Mouse (Mus musculus) Muller cell, postnatal 12 days (primary cell): ENCODE measurements around the gene Gm29776.

ENCODE experiments used
- DNase-seq: peaks from one replicate; pipeline ENCODE4 v3.0.0-alpha.2; 2015; ENCODE audit errors: inconsistent ontology term

Gm29776 gene

GRCm38 (mm10) chr14:54709054-54709453 lies 10.4 kb upstream of the Gm29776 start:
- no peak for DNase-seq

- DNase-seq, result no peak
Observed at GRCm38 (mm10) chr14:54706589-54707320, 8.1 kb upstream of the Gm29776 start.

GRCm38 (mm10) chr14:54705844-54706243 lies 7.2 kb upstream of the Gm29776 start:
- DNase-seq, result no peak

- DNase-seq, result no peak
Observed at GRCm38 (mm10) chr14:54703207-54703606, 4.6 kb upstream of the Gm29776 start.

- DNase-seq, result peak; percentile 66
Observed at GRCm38 (mm10) chr14:54701298-54701697, 2.7 kb upstream of the Gm29776 start.

GRCm38 (mm10) chr14:54699586-54699985 lies 953 bp upstream of the Gm29776 start:
- DNase-seq, result no peak

GRCm38 (mm10) chr14:54696752-54697151 lies 1.9 kb downstream of the Gm29776 start:
- DNase-seq, result no peak

- no peak for DNase-seq
Observed at GRCm38 (mm10) chr14:54695042-54695441, 3.6 kb downstream of the Gm29776 start.

- DNase-seq, result no peak
Observed at GRCm38 (mm10) chr14:54687251-54687650, 11.4 kb downstream of the Gm29776 start.

- DNase-seq, result peak; percentile 100
Observed at GRCm38 (mm10) chr14:54686522-54687143, 12.0 kb downstream of the Gm29776 start, which contains the start of gene Acin1. Acin1 (minus strand) TSS chr14:54686931.

GRCm38 (mm10) chr14:54686063-54686521 lies 12.5 kb downstream of the Gm29776 start, which contains the start of gene 1700123O20Rik:
1700123O20Rik (plus strand) TSS chr14:54686216.
- DNase-seq, result peak; percentile 94

- peak; percentile 6 for DNase-seq
Observed at GRCm38 (mm10) chr14:54685471-54685870, 13.2 kb downstream of the Gm29776 start.

GRCm38 (mm10) chr14:54682396-54682795 lies 16.2 kb downstream of the Gm29776 start:
- no peak for DNase-seq

GRCm38 (mm10) chr14:54678657-54679304 lies 19.9 kb downstream of the Gm29776 start:
- no peak for DNase-seq

- no peak for DNase-seq
Observed at GRCm38 (mm10) chr14:54676290-54676689, 22.3 kb downstream of the Gm29776 start.

GRCm38 (mm10) chr14:54674317-54674716 lies 24.3 kb downstream of the Gm29776 start:
- no peak for DNase-seq

- DNase-seq, result peak; percentile 9
Observed at GRCm38 (mm10) chr14:54669381-54669780, 29.3 kb downstream of the Gm29776 start.

GRCm38 (mm10) chr14:54664477-54665222 lies 34.0 kb downstream of the Gm29776 start:
- DNase-seq, result no peak

- DNase-seq, result no peak
Observed at GRCm38 (mm10) chr14:54660009-54660408, 38.6 kb downstream of the Gm29776 start.

- DNase-seq, result peak; percentile 93
Observed at GRCm38 (mm10) chr14:54653496-54653895, 45.1 kb downstream of the Gm29776 start.

- DNase-seq, result no peak
Observed at GRCm38 (mm10) chr14:54652787-54653186, 45.8 kb downstream of the Gm29776 start.

- no peak for DNase-seq
Observed at GRCm38 (mm10) chr14:54651556-54651955, 47.1 kb downstream of the Gm29776 start.
